Mouse (Mus musculus) spleen, adult 2 months (tissue): ENCODE data around the gene Pla1a. TPM values are rescaled to one million over a fixed set of nuclear protein-coding genes. Genes with fewer than 3 reads are reported as not detected.

Experiments used
- DNase-seq, 2 experiments: peaks; one replicate each; pipeline versions ENCODE4 v3.0.0 to v3.0.0-alpha.2; 2012 to 2021; ENCODE audit warnings: low spot score in 2 of 2, low read depth in 1 of 2
- H3K27ac ChIP-seq: fragments of 200-500 bp; 2 replicates; pipeline ENCODE4 v1.5.1; 2012; ENCODE audit warnings: low read length, inconsistent platforms; ENCODE audit not compliant: insufficient read depth
- H3K27me3 ChIP-seq: fragments of 200-500 bp; 2 replicates; pipeline ENCODE4 v1.6.1; 2012; ENCODE audit warnings: mild to moderate bottlenecking, moderate library complexity, low read length, inconsistent platforms; ENCODE audit not compliant: control insufficient read depth, insufficient read depth
- H3K36me3 ChIP-seq: fragments of 200-500 bp; 2 replicates; pipeline ENCODE4 v1.6.1; 2012; ENCODE audit warnings: mild to moderate bottlenecking, low read length, inconsistent platforms; ENCODE audit not compliant: control insufficient read depth, insufficient read depth
- H3K4me1 ChIP-seq: fragments of 200-500 bp; 2 replicates; pipeline ENCODE4 v1.6.1; 2011; ENCODE audit warnings: inconsistent platforms; ENCODE audit not compliant: control insufficient read depth, insufficient read depth, insufficient read length
- H3K4me3 ChIP-seq: fragments of 200-500 bp; 2 replicates; pipeline ENCODE4 v1.5.1; 2011; ENCODE audit warnings: mild to moderate bottlenecking, inconsistent platforms; ENCODE audit not compliant: insufficient read depth, insufficient read length; ENCODE audit errors: extremely low read depth
- CTCF ChIP-seq: fragments of 200-500 bp; IDR thresholded peaks from 2 replicates; pipeline ENCODE4 v1.5.1; 2011; ENCODE audit warnings: mild to moderate bottlenecking, inconsistent platforms; ENCODE audit not compliant: insufficient read depth, insufficient read length, insufficient replicate concordance; ENCODE audit errors: extremely low read depth
- POLR2A ChIP-seq: fragments of 200-500 bp; IDR thresholded peaks from 2 replicates; pipeline ENCODE4 v1.6.1; 2011; ENCODE audit warnings: low read depth, low read length, inconsistent platforms
- WGBS: fragments of 180-500 bp; shearing (Covaris S2); methylation state at CpG from one replicate; pipeline ENCODE4 v1.1.7; 2018; 5-methylcytosine and 5-hydroxymethylcytosine counted together
- polyA plus RNA-seq: library from polyadenylated mRNA; depleted of rRNA; stranded (reverse); fragments of >200 nt; gene quantifications from 2 replicates; pipeline ENCODE4 v1.2.3, GENCODE M21; 2012

Pla1a gene
- polyA plus RNA-seq, 1 experiment, result 0.88 TPM

DNA sequence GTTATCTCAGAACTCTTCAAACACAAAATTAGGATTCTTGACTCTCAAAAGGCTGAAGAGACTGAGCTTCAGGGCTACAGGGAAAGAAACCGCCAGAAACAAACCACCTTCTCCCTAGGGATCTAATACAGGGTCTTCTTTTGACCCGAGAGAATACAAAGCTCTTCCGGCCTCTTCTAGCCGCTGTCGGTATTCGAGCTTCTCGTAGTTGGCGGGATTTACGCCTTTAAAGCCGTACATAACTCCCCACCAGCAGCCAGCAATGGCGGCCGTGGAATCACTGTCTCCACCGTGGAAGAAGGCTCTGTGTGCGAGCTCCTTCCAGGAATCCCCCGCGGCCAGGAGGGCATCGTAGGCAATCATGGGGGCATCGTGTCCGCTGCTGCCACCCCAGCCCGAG is 12.6 kb upstream of the Pla1a start:
- DNase-seq, result no peak
- no peak overlapping the region for H3K27ac ChIP-seq
- WGBS, result 95% methylated on average over 20 of the region's 20 CpGs

DNA sequence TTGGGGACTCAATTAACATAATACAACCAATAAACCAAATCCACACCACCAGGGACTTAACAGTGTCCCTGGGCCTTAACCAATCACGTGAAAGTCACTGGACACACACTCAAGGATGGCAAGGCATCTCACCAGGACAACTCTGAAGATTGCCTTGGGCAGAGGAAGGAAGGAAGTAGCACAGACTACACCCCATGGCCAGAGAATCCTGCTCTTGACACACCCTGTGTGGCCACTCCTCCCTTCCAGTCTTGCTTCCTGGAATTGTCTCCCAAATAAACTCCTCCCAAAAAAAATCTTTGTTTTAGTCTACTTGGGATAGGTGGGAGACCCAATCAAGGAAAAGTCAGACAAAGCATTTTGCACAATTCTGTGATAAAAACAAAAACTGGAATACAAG is 12.1 kb upstream of the Pla1a start:
- no peak for DNase-seq
- no peak overlapping the region for H3K4me3 ChIP-seq
- no peak overlapping the region for H3K27ac ChIP-seq
- H3K27me3 ChIP-seq, result no peaks in the 10 kb centered on the region
- no peak for TF ChIP-seq CTCF
- TF ChIP-seq POLR2A, result no peak
- H3K36me3 ChIP-seq, result peaks cover 22% of the 10 kb centered on the region
- H3K4me1 ChIP-seq, result no peaks in the 10 kb centered on the region
- 94% methylated on average over 1 of the region's 1 CpGs for WGBS

More for the DNA sequence above, 12.6 kb upstream of the Pla1a start:
- Histone ChIP-seq H3K4me1 (no peaks in the 10 kb centered on the region), H3K36me3 (peaks cover 24% of the 10 kb centered on the region), H3K4me3 (no peak overlapping the region), H3K27me3 (no peaks in the 10 kb centered on the region)
- no peak for TF ChIP-seq CTCF
- no peak for TF ChIP-seq POLR2A

DNA sequence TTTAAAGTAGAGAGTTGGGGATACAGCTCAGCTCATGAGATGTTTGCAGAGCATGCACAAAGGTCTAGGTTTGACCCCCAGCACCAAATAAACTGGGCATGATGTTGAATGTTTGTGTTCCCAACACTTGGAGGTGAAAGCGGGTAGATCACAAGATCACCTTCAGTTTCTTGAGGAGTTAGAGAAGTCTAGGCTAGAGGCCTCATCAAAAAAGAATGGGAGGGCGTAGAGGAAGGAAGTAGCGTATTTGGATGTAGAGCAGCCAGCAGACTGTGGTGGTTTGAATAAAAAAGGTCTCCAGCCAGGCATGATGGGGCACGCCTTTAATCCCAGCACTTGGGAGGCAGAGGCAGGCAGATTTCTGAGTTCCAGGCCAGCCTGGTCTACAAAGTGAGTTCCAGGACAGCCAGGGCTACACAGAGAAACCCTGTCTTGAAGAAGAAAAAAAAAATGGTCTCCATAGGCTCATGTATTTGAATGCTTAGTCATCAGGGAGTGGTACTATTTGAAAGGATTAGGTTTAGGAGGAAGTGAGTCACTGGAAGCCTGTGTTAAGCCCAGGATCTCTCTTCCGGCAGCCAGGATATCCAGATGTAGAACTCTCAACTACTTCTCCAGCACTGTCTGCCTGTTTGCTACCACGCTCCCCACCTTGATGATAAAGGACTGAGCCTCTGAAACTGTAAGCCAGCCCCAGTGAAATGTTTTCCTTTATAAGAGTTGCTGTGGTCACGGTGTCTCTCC is 10.9 kb upstream of the Pla1a start:
- WGBS, result 88% methylated on average over 7 of the region's 7 CpGs
- Histone ChIP-seq H3K4me1 (no peaks in the 10 kb centered on the region), H3K4me3 (no peak overlapping the region), H3K27me3 (no peaks in the 10 kb centered on the region), H3K36me3 (peaks cover 20% of the 10 kb centered on the region), H3K27ac (no peak overlapping the region)
- TF ChIP-seq CTCF (no peak), POLR2A (no peak)
- DNase-seq, result no peak

DNA sequence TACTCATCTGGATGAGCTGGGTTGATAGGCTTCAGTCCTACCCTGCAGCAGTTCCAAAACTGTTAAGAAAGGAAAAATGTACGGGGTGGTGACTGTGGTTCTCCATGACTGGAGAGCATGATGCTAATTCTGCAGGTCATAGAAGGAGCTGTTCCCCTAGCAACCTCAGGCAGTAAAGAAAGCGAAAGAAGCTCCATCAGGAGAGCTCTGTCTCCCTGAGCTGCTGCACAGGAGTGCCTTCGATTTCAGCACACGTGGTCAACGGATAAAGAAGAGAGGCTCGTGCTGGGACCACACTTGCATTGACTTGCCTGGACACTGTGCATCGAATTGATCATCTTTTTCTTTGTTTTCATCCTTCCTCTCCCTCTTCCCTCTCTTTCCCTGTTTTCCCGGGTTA is 9.3 kb upstream of the Pla1a start:
- WGBS, result 85% methylated on average over 8 of the region's 8 CpGs
- H3K4me1 ChIP-seq, result no peaks in the 10 kb centered on the region
- DNase-seq, result no peak
- no peaks in the 10 kb centered on the region for H3K27me3 ChIP-seq
- TF ChIP-seq POLR2A (no peak), CTCF (no peak)
- H3K4me3 ChIP-seq, result no peak overlapping the region
- H3K27ac ChIP-seq, result no peak overlapping the region
- H3K36me3 ChIP-seq, result peaks cover 18% of the 10 kb centered on the region

DNA sequence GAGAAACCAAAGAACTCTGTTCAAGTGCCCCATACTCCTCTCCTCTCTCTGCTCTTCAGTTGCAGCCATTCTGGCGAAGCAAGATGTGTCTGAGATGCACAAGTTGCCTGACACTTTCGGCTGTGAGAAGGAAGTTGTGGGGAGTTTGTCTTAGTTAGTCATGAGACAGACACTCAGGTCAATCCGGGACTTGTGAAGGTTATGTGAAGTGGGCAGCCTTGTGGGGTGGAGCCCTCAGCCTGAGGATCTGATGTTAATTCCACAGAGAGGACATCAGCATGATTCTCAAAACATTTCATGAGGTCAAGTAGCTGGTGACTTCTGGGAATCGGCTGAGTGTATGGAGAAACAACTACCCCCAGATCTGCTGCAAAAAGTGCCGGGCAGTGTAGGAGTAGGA is 8.7 kb upstream of the Pla1a start:
- Histone ChIP-seq H3K4me3 (no peak overlapping the region), H3K4me1 (no peaks in the 10 kb centered on the region), H3K27me3 (no peaks in the 10 kb centered on the region), H3K27ac (no peak overlapping the region), H3K36me3 (peaks cover 13% of the 10 kb centered on the region)
- TF ChIP-seq POLR2A (no peak), CTCF (no peak)
- WGBS, result 72% methylated on average over 5 of the region's 5 CpGs
- DNase-seq, result no peak

DNA sequence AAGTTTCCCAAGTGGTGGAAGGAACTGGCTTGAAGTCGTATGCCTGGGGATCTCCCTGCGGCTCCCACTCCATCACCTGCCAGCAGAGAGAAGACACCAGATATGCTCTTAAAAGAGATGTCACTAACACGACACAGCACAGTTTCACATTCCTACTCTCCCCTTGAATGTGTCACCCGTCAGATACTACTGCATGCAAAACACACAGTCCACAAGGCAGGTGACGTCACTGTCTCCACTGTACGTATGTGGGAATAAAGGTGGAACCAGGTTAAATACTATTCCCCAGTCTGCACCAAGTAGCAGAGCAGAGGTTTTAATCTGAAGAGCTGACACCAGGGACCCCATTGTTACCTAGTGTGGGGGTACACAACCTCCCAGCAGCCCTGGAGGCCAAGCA is 7.5 kb upstream of the Pla1a start:
- H3K27me3 ChIP-seq, result no peaks in the 10 kb centered on the region
- H3K4me1 ChIP-seq, result no peaks in the 10 kb centered on the region
- H3K4me3 ChIP-seq, result no peak overlapping the region
- no peak for TF ChIP-seq POLR2A
- no peak for TF ChIP-seq CTCF
- no peak for DNase-seq
- no peak overlapping the region for H3K27ac ChIP-seq
- 83% methylated on average over 6 of the region's 6 CpGs for WGBS
- peaks cover 7% of the 10 kb centered on the region for H3K36me3 ChIP-seq

DNA sequence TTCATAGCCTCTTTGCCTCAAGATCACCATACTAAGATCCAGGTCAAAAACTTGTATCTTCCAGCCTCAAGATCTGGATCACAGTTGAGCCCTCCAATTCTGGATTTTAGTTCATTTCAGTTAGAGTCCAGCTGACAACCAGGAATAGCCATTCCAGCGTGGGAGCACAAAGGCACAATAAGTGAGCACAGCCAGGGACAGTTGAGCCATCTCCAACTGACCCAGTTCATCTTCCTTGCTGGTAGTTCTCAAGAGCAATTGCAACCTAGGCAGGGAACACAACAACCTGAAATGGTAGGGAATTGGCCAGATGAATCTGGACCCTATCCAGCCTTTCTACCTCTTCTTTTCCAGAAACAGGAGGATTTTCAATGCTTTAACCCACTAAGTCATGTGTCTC is 6.2 kb upstream of the Pla1a start:
- Histone ChIP-seq H3K27me3 (no peaks in the 10 kb centered on the region), H3K36me3 (0 out of 2 replicates have a peak, but pooled peaks cover 1% of the 10 kb centered on the region), H3K27ac (no peak overlapping the region), H3K4me3 (no peak overlapping the region), H3K4me1 (no peaks in the 10 kb centered on the region)
- 89% methylated on average over 1 of the region's 1 CpGs for WGBS
- TF ChIP-seq CTCF (no peak), POLR2A (no peak)
- DNase-seq, result no peak
